Mouse (Mus musculus) neural tube, embryonic 12.5 days (tissue): ENCODE results near the gene Krt222. TPM values are rescaled to one million over a fixed set of nuclear protein-coding genes. Genes with fewer than 3 reads are reported as not detected.

Experiments used
- ATAC-seq: fragments of 200-750 bp; cut with Nextera tagmentation; 2 replicates; pipeline ENCODE4 v1.8.0; 2017; ENCODE audit warnings: low read depth, mild to moderate bottlenecking, moderate TSS enrichment, moderate library complexity; ENCODE audit not compliant: low FRiP score
- H3K27ac ChIP-seq: fragments of 300-500 bp; sonication (generic); 2 replicates; pipeline ENCODE4 v1.5.1; 2016
- H3K27me3 ChIP-seq: fragments of 300-500 bp; sonication (generic); replicated peaks from 2 replicates; pipeline ENCODE4 v1.6.1; 2016; ENCODE audit warnings: mild to moderate bottlenecking
- H3K36me3 ChIP-seq: fragments of 300-500 bp; sonication (generic); 2 replicates; pipeline ENCODE4 v1.6.1; 2016; ENCODE audit warnings: mild to moderate bottlenecking
- H3K4me1 ChIP-seq: fragments of 300-500 bp; sonication (generic); 2 replicates; pipeline ENCODE4 v1.6.1; 2016
- H3K4me2 ChIP-seq: fragments of 300-500 bp; sonication (generic); replicated peaks from 2 replicates; pipeline ENCODE4 v1.6.1; 2016; ENCODE audit warnings: mild to moderate bottlenecking
- H3K4me3 ChIP-seq: fragments of 300-500 bp; sonication (generic); 2 replicates; pipeline ENCODE4 v1.5.1; 2016
- H3K9ac ChIP-seq: fragments of 300-500 bp; sonication (generic); 2 replicates; pipeline ENCODE4 v1.6.1; 2016; ENCODE audit warnings: mild to moderate bottlenecking
- H3K9me3 ChIP-seq: fragments of 300-500 bp; sonication (generic); 2 replicates; pipeline ENCODE4 v1.6.1; 2016; ENCODE audit warnings: mild to moderate bottlenecking
- WGBS: fragments of 180-500 bp; shearing (Covaris S2); methylation state at CpG from one replicate; pipeline ENCODE4 v1.1.7; 2016; 5-methylcytosine and 5-hydroxymethylcytosine counted together
- polyA plus RNA-seq: library from polyadenylated mRNA; unstranded; fragments of >200 nt; fragmentation: Nextera tagmentation; extraction: Ambion mirVana; gene quantifications from 2 replicates; pipeline ENCODE4 v1.2.1, GENCODE M21; 2016

Gene Krt222
- polyA plus RNA-seq, 1 experiment from 2014 or later: 1.5 TPM

- H3K9me3 ChIP-seq: no peaks in the 10 kb centered on the region
- peak within 1 kb of the TSS; percentile 76 for H3K4me2 ChIP-seq
- H3K9ac ChIP-seq: peak within 1 kb of the TSS; percentile 99
- under 1% methylated on average over 87 of the region's 87 CpGs for WGBS
- peak within 1 kb of the TSS; percentile 95 for H3K27ac ChIP-seq
- H3K27me3 ChIP-seq: no peaks in the 10 kb centered on the region
- peaks cover 23% of the 10 kb centered on the region; the same call in 1 of the 2 replicates for H3K36me3 ChIP-seq
- H3K4me1 ChIP-seq: peaks cover 24% of the 10 kb centered on the region
- ATAC-seq: peak; percentile 91
- H3K4me3 ChIP-seq: peak within 1 kb of the TSS; percentile 88
These were observed 13.4 kb downstream of the Krt222 start, which contains the start of gene Smarce1 for GRCm38 (mm10) chr11:99230261-99231048. TSS of gene Smarce1 (minus strand) at chr11:99231017.

GRCm38 (mm10) chr11:99229641-99230260 is 14.1 kb downstream of the Krt222 start:
- Histone ChIP-seq H3K36me3 (peaks cover 30% of the 10 kb centered on the region), H3K4me1 (peaks cover 24% of the 10 kb centered on the region), H3K4me2 (peak overlapping the region; percentile 76), H3K9ac (peak overlapping the region; percentile 99), H3K9me3 (no peaks in the 10 kb centered on the region), H3K27ac (peak overlapping the region; percentile 95), H3K4me3 (peak overlapping the region; percentile 88), H3K27me3 (no peaks in the 10 kb centered on the region)
- under 1% methylated on average over 31 of the region's 31 CpGs for WGBS
- peak; percentile 57 for ATAC-seq

- Histone ChIP-seq H3K27me3 (no peaks in the 10 kb centered on the region), H3K4me2 (no peak overlapping the region), H3K4me3 (no peak overlapping the region), H3K9me3 (no peaks in the 10 kb centered on the region), H3K4me1 (peaks cover 18% of the 10 kb centered on the region), H3K9ac (no peak overlapping the region), H3K27ac (no peak overlapping the region), H3K36me3 (peaks cover 51% of the 10 kb centered on the region)
- ATAC-seq: no peak
- 91% methylated on average over 5 of the region's 5 CpGs for WGBS
These were observed 17.6 kb downstream of the Krt222 start for GRCm38 (mm10) chr11:99226298-99226697.

- Histone ChIP-seq H3K27ac (no peak overlapping the region), H3K4me2 (no peak overlapping the region), H3K27me3 (no peaks in the 10 kb centered on the region), H3K9ac (no peak overlapping the region), H3K36me3 (peaks cover 76% of the 10 kb centered on the region), H3K4me1 (peaks cover 10% of the 10 kb centered on the region), H3K4me3 (no peak overlapping the region), H3K9me3 (no peaks in the 10 kb centered on the region)
- ATAC-seq: no peak
- 90% methylated on average over 5 of the region's 5 CpGs for WGBS
These were observed 20.6 kb downstream of the Krt222 start for GRCm38 (mm10) chr11:99223310-99223709.

- Histone ChIP-seq H3K27ac (no peak overlapping the region), H3K4me3 (no peak overlapping the region), H3K36me3 (peaks cover 77% of the 10 kb centered on the region), H3K9ac (no peak overlapping the region), H3K9me3 (no peaks in the 10 kb centered on the region), H3K4me2 (no peak overlapping the region), H3K27me3 (no peaks in the 10 kb centered on the region), H3K4me1 (no peaks in the 10 kb centered on the region)
- no peak for ATAC-seq
- 86% methylated on average over 2 of the region's 2 CpGs for WGBS
These were observed 22.1 kb downstream of the Krt222 start for GRCm38 (mm10) chr11:99221811-99222210.

- no peaks in the 10 kb centered on the region for H3K4me1 ChIP-seq
- H3K9ac ChIP-seq: no peak overlapping the region
- no peak overlapping the region for H3K4me3 ChIP-seq
- no peak overlapping the region for H3K4me2 ChIP-seq
- no peak for ATAC-seq
- H3K27me3 ChIP-seq: no peaks in the 10 kb centered on the region
- H3K36me3 ChIP-seq: peaks cover 86% of the 10 kb centered on the region
- no peaks in the 10 kb centered on the region for H3K9me3 ChIP-seq
- no peak overlapping the region for H3K27ac ChIP-seq
- 95% methylated on average over 7 of the region's 7 CpGs for WGBS
These were observed 26.5 kb downstream of the Krt222 start for GRCm38 (mm10) chr11:99217248-99217986.

GRCm38 (mm10) chr11:99216181-99216580 is 27.7 kb downstream of the Krt222 start:
- H3K36me3 ChIP-seq: peaks cover 87% of the 10 kb centered on the region
- H3K4me2 ChIP-seq: no peak overlapping the region
- H3K4me3 ChIP-seq: no peak overlapping the region
- no peaks in the 10 kb centered on the region for H3K9me3 ChIP-seq
- H3K27me3 ChIP-seq: no peaks in the 10 kb centered on the region
- no peak for ATAC-seq
- H3K27ac ChIP-seq: no peak overlapping the region
- WGBS: 98% methylated on average over 3 of the region's 3 CpGs
- H3K9ac ChIP-seq: no peak overlapping the region
- no peaks in the 10 kb centered on the region for H3K4me1 ChIP-seq

GRCm38 (mm10) chr11:99212693-99213092 is 31.2 kb downstream of the Krt222 start:
- Histone ChIP-seq H3K9me3 (no peaks in the 10 kb centered on the region), H3K4me2 (no peak overlapping the region), H3K4me3 (no peak overlapping the region), H3K27me3 (no peaks in the 10 kb centered on the region), H3K36me3 (peaks cover 77% of the 10 kb centered on the region), H3K9ac (no peak overlapping the region), H3K4me1 (no peaks in the 10 kb centered on the region), H3K27ac (no peak overlapping the region)
- WGBS: 86% methylated on average over 7 of the region's 7 CpGs
- ATAC-seq: no peak

GRCm38 (mm10) chr11:99211964-99212363 is 31.9 kb downstream of the Krt222 start:
- peaks cover 70% of the 10 kb centered on the region for H3K36me3 ChIP-seq
- H3K4me3 ChIP-seq: no peak overlapping the region
- no peaks in the 10 kb centered on the region for H3K27me3 ChIP-seq
- H3K9me3 ChIP-seq: no peaks in the 10 kb centered on the region
- H3K27ac ChIP-seq: no peak overlapping the region
- no peak for ATAC-seq
- 86% methylated on average over 2 of the region's 2 CpGs for WGBS
- H3K4me1 ChIP-seq: no peaks in the 10 kb centered on the region
- H3K9ac ChIP-seq: no peak overlapping the region
- no peak overlapping the region for H3K4me2 ChIP-seq

GRCm38 (mm10) chr11:99208105-99208669 is 35.7 kb downstream of the Krt222 start:
- no peaks in the 10 kb centered on the region for H3K27me3 ChIP-seq
- no peak overlapping the region for H3K4me2 ChIP-seq
- H3K9ac ChIP-seq: no peak overlapping the region
- no peak overlapping the region for H3K4me3 ChIP-seq
- no peak overlapping the region for H3K27ac ChIP-seq
- ATAC-seq: no peak
- H3K9me3 ChIP-seq: no peaks in the 10 kb centered on the region
- H3K36me3 ChIP-seq: peaks cover 33% of the 10 kb centered on the region
- no peaks in the 10 kb centered on the region for H3K4me1 ChIP-seq
- 80% methylated on average over 8 of the region's 8 CpGs for WGBS

- WGBS: 12% methylated on average over 2 of the region's 2 CpGs
- Histone ChIP-seq H3K36me3 (peaks cover 26% of the 10 kb centered on the region), H3K9me3 (no peaks in the 10 kb centered on the region), H3K4me1 (no peaks in the 10 kb centered on the region), H3K27me3 (no peaks in the 10 kb centered on the region), H3K4me3 (no peak overlapping the region), H3K9ac (no peak overlapping the region), H3K4me2 (no peak overlapping the region), H3K27ac (no peak overlapping the region)
- ATAC-seq: no peak
These were observed 36.4 kb downstream of the Krt222 start for GRCm38 (mm10) chr11:99207449-99207848.

GRCm38 (mm10) chr11:99206954-99207353 is 36.9 kb downstream of the Krt222 start:
- WGBS: 44% methylated on average over 2 of the region's 2 CpGs
- Histone ChIP-seq H3K27me3 (no peaks in the 10 kb centered on the region), H3K36me3 (peaks cover 21% of the 10 kb centered on the region), H3K27ac (no peak overlapping the region), H3K4me2 (no peak overlapping the region), H3K9me3 (no peaks in the 10 kb centered on the region), H3K4me1 (no peaks in the 10 kb centered on the region), H3K9ac (no peak overlapping the region), H3K4me3 (no peak overlapping the region)
- no peak for ATAC-seq
